Mouse (Mus musculus) myocyte (in vitro differentiated cells): ENCODE measurements at regions not wholly inside any gene's neighbourhood (a gene's known extent, or its start where the extent isn't known, plus 50 kb on each side); places are given as distances from the start of the nearest gene placed in this dataset.

Experiments used
- CEBPB ChIP-seq: IDR thresholded peaks from 2 replicates; pipeline ENCODE4 v1.6.1; 2011; ENCODE audit warnings: mild to moderate bottlenecking, moderate library complexity; ENCODE audit not compliant: poor library complexity, insufficient read depth, severe bottlenecking
- MAX ChIP-seq: IDR thresholded peaks from one replicate; pipeline ENCODE4 v1.6.1; 2011; ENCODE audit warnings: low read depth, mild to moderate bottlenecking, control low read depth
- POLR2A ChIP-seq: IDR thresholded peaks from one replicate; pipeline ENCODE4 v1.6.1; 2011; ENCODE audit warnings: low read depth, mild to moderate bottlenecking, control low read depth, moderate library complexity; ENCODE audit not compliant: insufficient read length
- POLR2AphosphoS2 ChIP-seq: IDR thresholded peaks from one replicate; pipeline ENCODE4 v1.6.1; 2011; ENCODE audit warnings: low read depth, control low read depth; ENCODE audit not compliant: insufficient read length

DNA sequence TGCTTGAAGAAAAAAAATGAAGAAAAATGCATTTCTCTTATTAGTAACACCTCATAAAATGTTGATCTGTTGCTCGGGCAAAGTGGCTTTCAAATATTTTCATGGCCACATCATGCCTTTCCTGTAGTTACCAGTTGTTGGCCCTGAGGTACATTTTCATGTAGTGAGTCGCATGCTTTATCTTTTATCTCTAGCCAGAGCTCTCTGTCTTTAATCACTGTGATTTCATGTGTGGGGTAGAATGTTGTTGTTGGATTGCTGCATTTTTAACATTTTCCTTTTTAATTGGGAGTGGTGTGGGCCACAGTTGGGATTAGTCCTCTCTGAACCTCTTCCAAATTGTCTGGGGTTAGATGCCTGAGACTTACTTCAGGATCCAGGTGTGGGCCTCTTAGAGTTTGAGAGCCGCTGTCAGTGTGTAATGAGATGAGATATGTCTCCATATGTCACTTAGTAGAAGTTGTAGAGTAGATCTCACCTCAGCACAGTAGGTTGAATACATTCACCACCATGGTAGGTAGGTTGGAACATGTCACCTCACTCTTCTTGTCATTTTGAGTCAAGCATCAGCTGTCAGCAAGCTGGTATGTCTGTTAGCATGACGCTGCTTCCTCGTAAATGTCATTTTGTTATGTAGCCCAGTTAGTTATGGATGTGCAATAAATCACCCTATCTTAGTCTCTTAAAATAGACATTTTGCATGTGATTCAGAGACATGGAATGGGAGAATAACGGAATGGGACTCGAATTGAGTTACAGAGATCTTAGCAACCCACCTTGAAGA, 1099.7 kb upstream of the 4930412O13Rik start:
- TF ChIP-seq POLR2A (no peak), POLR2AphosphoS2 (no peak), MAX (no peak), CEBPB (no peak)
